Mouse (Mus musculus) right cerebral cortex, adult 2 months (tissue): ENCODE data around the gene Gm14180.
"Not testable (repeated sequence)": the region's sequence is repeated elsewhere in the genome, so short reads cannot be mapped to it uniquely, and the experiment has no call there.

Source experiments
- DNase-seq, 2 experiments: peaks; one replicate each; pipeline ENCODE4 v3.0.0; 2021 to 2022; ENCODE audit warnings: low spot score in 2 of 2

Gm14180 gene

DNA sequence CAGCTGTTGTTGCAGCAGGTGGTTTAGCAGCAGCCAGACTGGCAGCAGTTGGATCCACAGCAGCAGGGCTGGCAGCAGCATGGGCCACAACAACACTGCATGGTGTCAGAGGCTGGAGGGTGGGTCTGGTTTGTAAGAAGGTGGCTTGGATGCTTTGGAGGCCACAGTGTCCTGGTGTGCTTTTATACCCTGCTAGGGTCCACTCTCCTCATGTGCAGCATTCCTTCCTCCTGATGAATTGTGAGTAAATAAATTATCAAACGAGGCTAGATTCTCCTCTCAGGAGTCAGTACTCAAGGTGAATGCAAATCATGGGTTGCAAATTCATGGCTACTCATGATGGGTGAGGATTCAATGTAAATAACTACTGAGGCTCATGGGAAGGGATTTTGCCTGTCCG lies at the start of gene Gm14180:
Gm14180 (minus strand) TSS at position 101 of the 400 bp plus-strand sequence.
- DNase-seq = no peak

DNA sequence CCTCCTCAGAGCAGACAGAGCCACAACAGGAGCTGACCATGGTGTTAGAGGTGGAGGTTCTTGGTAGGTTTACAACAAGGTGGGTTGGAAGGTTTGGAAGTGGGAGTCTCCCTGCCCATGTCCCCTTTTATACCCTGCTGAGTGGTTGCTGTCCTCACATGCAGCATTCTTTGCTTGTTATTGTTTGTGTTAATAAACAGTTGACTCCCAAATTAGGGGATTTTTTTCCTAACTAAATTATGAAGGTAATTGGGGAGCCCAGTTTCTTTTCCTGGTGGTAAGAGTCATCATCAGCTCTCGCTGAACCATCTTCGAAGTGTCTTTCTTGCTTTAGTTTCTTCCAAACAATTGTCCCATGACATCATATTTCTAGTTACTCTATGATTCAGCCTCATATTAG lies 46.5 kb upstream of the Gm14180 start, which contains the start of gene Krtap4-8:
Krtap4-8 (minus strand) TSS at position 101 of the 400 bp plus-strand sequence.
- no peak for DNase-seq

DNA sequence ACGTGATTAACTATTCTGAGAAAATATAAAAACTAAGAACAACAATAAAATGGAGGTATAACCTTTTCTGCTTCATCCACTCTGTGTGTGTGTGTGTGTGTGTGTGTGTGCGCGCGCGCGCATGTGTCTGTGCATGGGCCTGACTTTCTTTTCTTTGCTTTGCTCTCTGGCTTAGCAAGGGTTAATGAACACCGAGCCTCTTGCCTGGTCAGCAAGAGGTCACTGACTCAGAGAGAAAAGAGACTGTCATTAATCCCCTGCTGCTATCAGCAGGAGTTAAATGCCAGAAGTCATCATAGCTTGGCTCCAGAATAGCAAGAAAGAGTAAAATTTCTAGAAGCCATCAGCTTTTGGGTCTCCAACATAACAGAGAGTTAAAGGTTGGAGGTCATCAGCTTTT lies 44.3 kb upstream of the Gm14180 start:
- no peak for DNase-seq

DNA sequence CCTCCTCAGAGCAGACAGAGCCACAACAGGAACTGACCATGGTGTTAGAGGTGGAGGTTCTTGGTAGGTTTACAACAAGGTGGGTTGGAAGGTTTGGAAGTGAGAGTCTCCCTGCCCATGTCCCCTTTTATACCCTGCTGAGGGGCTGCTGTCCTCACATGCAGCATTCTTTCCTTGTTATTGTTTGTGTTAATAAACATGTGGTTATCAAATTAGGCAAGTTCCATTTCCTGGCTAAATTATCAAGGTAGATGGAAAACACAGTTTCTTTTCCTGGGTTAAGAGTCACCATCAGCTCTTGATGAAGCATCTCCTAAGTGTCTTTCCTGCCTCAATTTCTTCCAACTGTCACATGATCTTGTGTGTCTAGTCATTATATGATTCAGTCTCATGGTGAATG lies 38.7 kb upstream of the Gm14180 start, which contains the start of gene Gm11595:
Gm11595 (minus strand) TSS at position 101 of the 400 bp plus-strand sequence.
- DNase-seq = not testable (repeated sequence)

DNA sequence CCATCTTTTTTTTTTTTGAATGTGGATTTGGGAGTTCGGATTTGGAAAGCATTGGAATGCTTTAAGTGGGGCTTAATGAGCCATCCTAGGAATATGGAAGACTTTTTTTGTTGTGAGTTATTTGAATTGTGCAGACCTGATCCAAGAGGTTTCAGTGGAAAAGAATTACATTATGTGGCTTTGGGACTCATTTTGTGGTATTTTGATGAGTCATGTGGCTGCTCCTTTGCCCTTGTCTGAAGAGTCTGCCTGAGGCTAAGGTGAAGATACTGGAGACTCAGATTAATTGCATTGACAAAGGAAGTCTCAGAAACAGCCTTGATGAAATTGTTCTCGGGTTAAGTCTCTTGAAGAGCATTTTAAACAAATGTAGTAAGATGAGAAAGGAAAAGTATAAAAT lies 34.3 kb upstream of the Gm14180 start:
- DNase-seq = no peak

DNA sequence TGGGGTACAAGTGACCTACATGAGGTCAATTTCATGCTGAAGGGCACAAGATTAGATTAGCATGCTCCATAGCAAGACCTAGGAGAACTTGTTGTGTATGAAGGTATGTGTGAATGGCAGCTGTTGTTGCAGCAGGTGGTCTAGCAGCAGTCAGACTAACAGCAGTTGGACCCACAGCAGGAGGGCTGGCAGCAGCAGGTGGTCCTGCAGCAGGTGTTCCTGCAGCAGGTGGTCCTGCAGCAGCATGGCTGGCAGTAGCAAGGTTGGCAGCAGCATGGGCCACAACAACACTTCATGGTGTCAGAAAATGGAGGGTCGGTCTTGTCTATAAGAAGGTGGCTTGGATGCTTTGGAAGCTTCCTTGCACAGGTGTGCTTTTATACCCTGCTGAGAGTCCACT lies 24.8 kb upstream of the Gm14180 start:
- no peak for DNase-seq

DNA sequence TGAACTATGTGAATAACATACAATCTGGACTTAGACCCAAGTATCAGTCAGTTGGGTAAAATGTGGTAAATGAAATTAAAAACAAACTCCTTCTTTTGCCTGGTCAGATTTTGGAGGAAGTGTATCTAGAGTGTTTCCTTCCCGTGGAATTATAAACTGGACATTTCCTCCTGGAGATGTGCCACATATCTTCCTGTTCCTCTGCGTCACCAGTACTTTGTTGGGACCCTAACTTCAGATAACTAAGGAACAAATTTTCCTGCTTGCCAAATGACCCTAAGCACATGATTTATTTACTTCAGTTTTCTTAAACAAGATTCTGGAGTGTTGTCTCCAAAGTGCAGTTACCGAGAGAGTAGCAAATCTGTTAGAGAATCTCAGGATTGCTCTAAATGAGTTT lies 9.9 kb upstream of the Gm14180 start:
- no peak for DNase-seq

DNA sequence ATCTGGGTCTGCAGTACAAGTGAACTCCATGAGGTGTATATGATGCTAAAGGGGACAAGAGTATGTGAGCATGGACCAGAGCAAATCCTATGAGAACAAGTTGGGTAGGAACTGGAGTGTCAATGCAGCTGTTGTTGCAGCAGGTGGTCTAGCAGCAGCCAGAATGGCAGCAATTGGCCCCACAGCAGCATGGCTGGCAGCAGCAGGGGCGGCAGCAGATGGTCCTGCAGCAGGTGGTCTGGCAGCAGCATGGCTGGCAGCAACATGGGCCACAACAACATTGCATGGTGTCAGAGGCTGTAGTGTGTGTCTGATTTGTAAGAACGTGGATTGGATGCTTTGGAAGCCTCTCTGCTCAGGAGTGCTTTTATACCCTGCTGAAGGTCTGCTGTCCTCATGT lies 10.0 kb downstream of the Gm14180 start:
- no peak for DNase-seq

DNA sequence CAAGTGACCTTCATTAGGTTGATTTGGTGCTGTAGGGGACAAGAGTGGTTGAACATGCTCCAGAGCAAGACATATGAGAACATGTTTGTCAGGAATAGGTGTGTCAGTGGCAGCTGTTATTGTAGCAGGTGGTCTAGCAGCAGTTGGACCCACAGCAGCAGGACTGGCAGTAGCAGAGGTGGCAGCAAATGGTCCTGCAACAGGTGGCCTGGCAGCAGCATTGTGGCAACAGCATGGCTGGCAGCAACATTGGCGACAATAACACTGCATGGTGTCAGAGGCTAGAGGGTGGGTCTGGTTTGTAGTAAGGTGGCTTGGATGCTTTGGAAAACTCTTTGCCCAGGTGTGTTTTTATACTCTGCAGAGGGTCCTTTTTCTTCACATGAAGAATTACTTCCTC lies 15.3 kb downstream of the Gm14180 start:
- DNase-seq = no peak

DNA sequence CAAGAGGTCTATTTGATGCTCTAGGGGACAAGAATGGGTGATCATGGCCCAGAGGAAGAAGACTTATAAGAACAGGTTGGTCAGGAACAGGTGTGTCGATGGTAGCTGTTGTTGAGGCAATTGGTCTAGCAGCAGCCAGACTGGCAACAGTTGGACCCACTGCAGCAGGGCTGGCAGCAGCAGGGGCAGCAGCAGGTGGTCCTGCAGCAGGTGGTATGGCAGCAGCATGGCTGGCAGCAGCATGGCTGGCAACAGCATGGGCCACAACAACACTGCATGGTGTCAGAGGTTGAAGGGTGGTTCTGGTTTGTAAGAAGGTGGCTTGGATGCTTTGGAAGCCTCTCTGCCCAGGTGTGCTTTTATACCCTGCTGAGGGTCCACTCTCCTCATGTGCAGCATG lies 43.6 kb downstream of the Gm14180 start, which contains the start of gene Gm14190:
Gm14190 (minus strand) TSS at position 278 of the 400 bp plus-strand sequence.
- no peak for DNase-seq

DNA sequence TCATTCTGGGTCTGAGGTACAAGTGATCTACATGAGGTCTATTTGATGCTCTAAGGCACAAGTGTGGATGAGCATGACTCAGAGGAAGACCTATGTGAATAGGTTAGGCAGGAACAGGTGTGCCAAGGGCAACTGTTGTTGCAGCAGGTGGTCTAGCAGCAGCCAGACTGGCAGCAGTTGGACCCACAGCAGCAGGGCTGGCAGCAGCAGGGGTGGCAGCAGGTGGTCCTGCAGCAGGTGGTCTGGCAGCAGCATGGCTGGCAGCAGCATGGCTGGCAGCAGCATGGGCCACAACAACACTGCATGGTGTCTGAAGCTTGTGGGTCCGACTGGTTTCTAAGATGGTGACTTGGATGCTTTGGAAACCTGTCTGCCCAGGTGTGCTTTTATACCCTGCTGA lies 48.9 kb downstream of the Gm14180 start:
- not testable (repeated sequence) for DNase-seq
